Mouse (Mus musculus) urinary bladder, postnatal 25 days (tissue): ENCODE results near the gene Pgap2.

Experiments
- DNase-seq: peaks from one replicate; pipeline ENCODE4 v3.0.0; 2022; ENCODE audit warnings: low spot score

Pgap2 gene

DNA sequence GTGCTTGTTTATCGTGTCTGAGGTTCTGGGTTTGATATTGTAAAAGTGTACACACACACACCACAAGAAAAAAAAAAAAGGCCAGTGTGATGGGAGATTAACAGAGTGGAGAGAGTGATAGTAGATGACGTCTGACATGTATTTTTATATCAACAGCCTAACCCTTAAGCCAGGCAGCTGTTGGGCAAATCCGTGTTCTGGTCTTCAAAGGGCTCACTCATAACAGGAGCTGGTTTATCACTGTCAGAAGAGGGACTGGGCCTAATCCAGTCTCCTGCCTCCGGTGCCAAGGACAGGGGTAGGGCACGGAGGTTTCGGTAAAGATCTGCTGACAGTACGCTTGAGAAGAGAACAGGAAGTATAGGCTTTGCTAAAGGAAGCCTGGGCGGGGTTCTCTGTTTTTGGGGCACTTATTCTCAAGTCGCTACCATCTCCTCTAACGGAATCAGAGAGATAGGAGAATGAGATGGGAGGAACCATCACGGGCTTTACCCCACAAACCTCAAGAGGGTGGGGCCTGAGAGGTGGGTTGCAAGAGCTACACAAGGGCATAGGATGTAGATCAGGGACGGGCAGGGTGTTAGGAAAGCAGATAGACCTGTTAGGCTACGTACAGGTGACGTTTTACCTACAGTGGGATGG is 56.5 kb downstream of the Pgap2 start:
- DNase-seq = peak; percentile 22

DNA sequence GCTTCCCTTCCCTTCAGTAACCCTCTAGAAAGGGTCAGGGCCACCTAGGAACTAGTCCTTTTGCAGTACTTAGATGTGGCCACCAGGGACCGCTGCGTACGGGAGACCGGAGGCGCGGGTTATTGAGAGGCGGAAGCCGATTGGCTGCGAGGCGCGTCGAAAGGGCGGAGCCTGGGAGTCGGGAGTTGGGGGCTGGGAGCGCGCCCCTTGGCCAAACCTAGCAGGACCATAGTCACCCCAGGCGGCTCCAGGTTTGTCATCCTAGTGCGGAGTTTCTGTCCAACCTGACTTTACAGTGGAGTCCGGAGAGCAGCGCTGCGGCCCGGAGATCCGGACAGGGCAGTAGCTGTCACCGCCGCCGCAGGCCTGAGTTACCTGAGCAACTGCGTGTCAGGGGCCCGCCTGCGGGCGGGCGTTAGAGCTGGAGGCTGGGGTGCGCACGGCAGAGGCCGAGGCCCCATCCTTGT is 57.1 kb downstream of the Pgap2 start:
- DNase-seq = peak; percentile 93

- DNase-seq = peak; percentile 69
Measured at GRCm38 (mm10) chr7:102267601-102268394, 57.8 kb downstream of the Pgap2 start, which contains the start of gene Stim1. Stim1 (plus strand) TSS chr7:102267806.

DNA sequence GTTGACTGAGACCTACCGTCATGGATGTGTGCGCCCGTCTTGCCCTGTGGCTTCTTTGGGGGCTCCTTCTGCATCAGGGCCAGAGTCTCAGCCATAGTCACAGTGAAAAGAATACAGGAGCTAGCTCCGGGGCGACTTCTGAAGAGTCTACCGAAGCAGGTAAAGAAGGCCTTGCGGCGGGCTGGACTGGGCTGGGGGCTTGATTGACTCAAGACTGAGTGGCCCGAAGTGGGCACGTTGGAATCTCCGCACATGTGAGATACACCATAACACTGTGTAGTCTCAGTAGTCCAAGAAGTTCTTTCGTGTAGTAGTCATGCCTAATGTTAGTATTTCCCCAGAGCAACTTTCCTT is 58.4 kb downstream of the Pgap2 start:
- DNase-seq = no peak

DNA sequence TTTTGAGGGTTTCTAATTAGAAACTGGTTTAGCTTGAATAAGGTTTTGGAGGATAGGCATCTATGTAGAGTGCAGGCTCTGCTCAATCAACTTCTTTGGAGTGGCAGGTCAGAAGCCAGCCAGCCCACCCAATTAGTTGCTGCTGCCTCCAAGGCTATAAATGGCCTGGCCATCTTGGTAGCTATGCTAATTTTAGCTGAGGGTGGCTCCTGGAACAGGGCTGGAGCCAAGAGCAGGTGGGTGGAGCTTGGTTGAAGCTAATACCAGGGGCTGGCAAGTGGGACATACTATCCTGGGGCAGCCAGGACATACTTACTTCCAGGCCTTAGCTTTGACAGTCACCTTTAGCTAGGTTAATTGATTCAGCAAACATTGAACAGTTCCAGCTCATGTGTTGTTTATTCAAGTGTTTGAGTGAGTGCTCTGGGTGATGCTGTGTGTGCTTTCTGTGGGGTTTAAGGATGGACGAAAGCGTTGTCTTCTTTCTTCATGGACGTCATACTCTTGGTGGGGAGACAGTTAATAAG is 62.5 kb downstream of the Pgap2 start:
- DNase-seq = no peak

GRCm38 (mm10) chr7:102281403-102281802 is 71.4 kb downstream of the Pgap2 start:
- DNase-seq = no peak

GRCm38 (mm10) chr7:102282261-102282660 is 72.3 kb downstream of the Pgap2 start:
- no peak for DNase-seq
